Mouse (Mus musculus) liver, postnatal 0 days (tissue): ENCODE data around the gene Mecr. TPM values are rescaled to one million over a fixed set of nuclear protein-coding genes. Genes with fewer than 3 reads are reported as not detected.
A peak's percentile ranks its signal among the peaks of the same experiment; 100 is the strongest.

Experiments
- ATAC-seq: fragments of 200-750 bp; cut with Nextera tagmentation; 2 replicates; pipeline ENCODE4 v1.8.0; 2017; ENCODE audit warnings: mild to moderate bottlenecking, moderate library complexity
- DNase-seq: peaks from one replicate; pipeline ENCODE4 v3.0.0-alpha.2; 2016
- H3K27ac ChIP-seq: fragments of 300-500 bp; sonication (generic); 2 replicates; pipeline ENCODE4 v1.5.1; 2014; ENCODE audit warnings: antibody characterized with exemption, moderate library complexity, mild to moderate bottlenecking, low read depth
- H3K27me3 ChIP-seq: fragments of 300-500 bp; sonication (generic); 2 replicates; pipeline ENCODE4 v1.6.1; 2014; ENCODE audit warnings: low read length, control low read depth, mixed read lengths; ENCODE audit not compliant: insufficient read depth
- H3K36me3 ChIP-seq: fragments of 300-500 bp; sonication (generic); replicated peaks from 2 replicates; pipeline ENCODE4 v1.6.1; 2014; ENCODE audit warnings: mild to moderate bottlenecking, control low read depth, low read length, moderate library complexity, mixed read lengths; ENCODE audit not compliant: insufficient read depth
- H3K4me1 ChIP-seq: fragments of 300-500 bp; sonication (generic); 2 replicates; pipeline ENCODE4 v1.6.1; 2014; ENCODE audit warnings: antibody characterized with exemption, mild to moderate bottlenecking, control low read depth; ENCODE audit not compliant: insufficient read depth
- H3K4me2 ChIP-seq: fragments of 300-500 bp; sonication (generic); 2 replicates; pipeline ENCODE4 v1.6.1; 2014; ENCODE audit warnings: low read depth, mild to moderate bottlenecking, low read length, moderate library complexity, mixed read lengths
- H3K4me3 ChIP-seq: fragments of 300-500 bp; sonication (generic); 2 replicates; pipeline ENCODE4 v1.5.1; 2014; ENCODE audit warnings: low read depth, low read length
- H3K9ac ChIP-seq: fragments of 300-500 bp; sonication (generic); replicated peaks from 2 replicates; pipeline ENCODE4 v1.6.1; 2014; ENCODE audit warnings: mild to moderate bottlenecking, moderate library complexity
- H3K9me3 ChIP-seq: fragments of 300-500 bp; sonication (generic); 2 replicates; pipeline ENCODE4 v1.6.1; 2016; ENCODE audit warnings: mild to moderate bottlenecking, control low read depth, low read length, mixed read lengths
- CTCF ChIP-seq: sonication (generic); IDR thresholded peaks from 2 replicates; pipeline ENCODE4 v1.5.1; 2016; ENCODE audit warnings: antibody characterized with exemption, low read depth
- EP300 ChIP-seq: IDR thresholded peaks from 2 replicates; pipeline ENCODE4 v1.6.1; 2016; ENCODE audit warnings: antibody characterized with exemption, low read depth, mild to moderate bottlenecking
- WGBS: fragments of 180-500 bp; shearing (Covaris S2); extraction: QIAGEN DNeasy Blood & Tissue Kit; methylation state at CpG from one replicate; pipeline ENCODE4 v1.1.7; 2014; ENCODE audit not compliant: insufficient replicate concordance; 5-methylcytosine and 5-hydroxymethylcytosine counted together
- polyA plus RNA-seq: library from polyadenylated mRNA; unstranded; fragments of >200 nt; fragmentation: Nextera tagmentation; extraction: Ambion mirVana; gene quantifications from 2 replicates; pipeline ENCODE4 v1.2.1, GENCODE M21; 2015

The Mecr gene
- polyA plus RNA-seq, 1 experiment from 2014 or later: 30.0 TPM

DNA sequence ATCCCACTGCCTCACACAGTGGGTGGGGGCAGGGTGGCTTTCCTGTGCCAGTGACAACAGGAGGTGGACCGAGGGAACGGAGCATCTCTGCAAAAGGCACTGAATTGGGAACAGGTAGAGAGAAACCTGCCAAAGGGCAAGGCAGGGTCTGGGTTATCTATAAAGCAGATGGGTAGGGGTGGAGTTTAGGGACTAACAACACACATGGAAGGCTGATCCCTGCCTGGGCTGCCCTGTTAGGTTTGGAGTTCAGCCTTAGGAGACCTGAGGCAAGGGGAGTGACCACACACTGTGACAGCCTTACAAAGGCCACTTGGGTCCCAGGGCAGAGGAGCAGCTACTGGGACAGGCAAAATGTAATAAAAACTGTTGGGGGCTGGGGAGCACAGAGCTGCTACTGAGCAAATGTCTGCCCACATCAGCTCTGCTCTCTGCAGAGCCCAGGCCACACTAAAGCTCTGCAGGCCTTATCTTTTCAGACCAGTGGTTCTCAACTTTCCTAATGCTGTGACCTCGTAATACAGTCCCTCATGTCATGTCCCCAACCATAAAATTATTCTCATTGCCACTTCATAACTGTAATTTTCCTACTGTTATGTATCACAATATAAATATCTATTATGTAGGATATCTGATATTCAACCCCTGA, 10.4 kb upstream of the Mecr start:
- Histone ChIP-seq H3K27ac (0 out of 2 replicates have a peak overlapping the region, but pooled peaks have one; percentile 23), H3K4me3 (no peak overlapping the region), H3K4me2 (peak overlapping the region; percentile 36; the same call in 1 of the 2 replicates), H3K9ac (no peak overlapping the region), H3K36me3 (no peaks in the 10 kb centered on the region), H3K4me1 (peaks cover 22% of the 10 kb centered on the region), H3K9me3 (no peaks in the 10 kb centered on the region), H3K27me3 (peaks cover 31% of the 10 kb centered on the region)
- 50% methylated on average over 3 of the region's 3 CpGs for WGBS
- TF ChIP-seq EP300 (0 out of 2 replicates have a peak, but pooled peaks have one; percentile 5), CTCF (no peak)
- DNase-seq: no peak
- ATAC-seq: peak; percentile 58

DNA sequence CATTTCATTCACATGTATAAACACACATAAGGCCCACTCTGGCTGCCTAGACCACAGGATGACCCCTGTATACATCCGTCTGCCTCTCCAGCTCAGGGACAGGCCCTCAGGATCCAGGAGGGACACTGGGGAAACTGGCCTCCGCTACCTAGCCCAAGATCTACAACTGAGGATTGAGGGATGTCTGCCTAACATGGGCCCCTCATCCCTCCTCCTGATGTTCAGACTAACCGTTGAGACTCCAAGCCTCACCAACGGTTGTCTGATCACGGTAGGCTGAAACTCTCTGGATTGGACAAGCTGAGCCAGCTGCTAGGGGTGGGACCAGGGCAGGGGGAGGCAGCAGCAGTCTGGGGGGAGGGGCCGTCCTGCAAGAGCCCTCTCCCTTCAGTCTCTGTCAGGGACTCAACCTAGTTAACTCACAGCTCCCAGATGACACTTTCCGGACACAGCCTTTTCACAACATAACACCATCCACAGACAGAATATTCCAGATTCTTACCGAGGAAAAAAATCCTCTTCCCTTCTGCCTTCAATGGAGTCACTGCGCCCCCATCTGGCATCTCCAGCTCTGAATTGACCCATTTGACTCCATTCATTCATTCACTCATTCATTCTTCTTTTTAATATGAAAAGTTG, 9.2 kb upstream of the Mecr start:
- H3K4me3 ChIP-seq: no peak overlapping the region
- no peak overlapping the region for H3K27ac ChIP-seq
- no peaks in the 10 kb centered on the region for H3K9me3 ChIP-seq
- no peak for DNase-seq
- 30% methylated on average over 9 of the region's 9 CpGs for WGBS
- no peak overlapping the region for H3K4me2 ChIP-seq
- H3K36me3 ChIP-seq: no peaks in the 10 kb centered on the region
- peaks cover 27% of the 10 kb centered on the region for H3K4me1 ChIP-seq
- TF ChIP-seq EP300 (no peak), CTCF (peak; percentile 45)
- H3K27me3 ChIP-seq: peaks cover 42% of the 10 kb centered on the region
- ATAC-seq: no peak
- H3K9ac ChIP-seq: no peak overlapping the region

DNA sequence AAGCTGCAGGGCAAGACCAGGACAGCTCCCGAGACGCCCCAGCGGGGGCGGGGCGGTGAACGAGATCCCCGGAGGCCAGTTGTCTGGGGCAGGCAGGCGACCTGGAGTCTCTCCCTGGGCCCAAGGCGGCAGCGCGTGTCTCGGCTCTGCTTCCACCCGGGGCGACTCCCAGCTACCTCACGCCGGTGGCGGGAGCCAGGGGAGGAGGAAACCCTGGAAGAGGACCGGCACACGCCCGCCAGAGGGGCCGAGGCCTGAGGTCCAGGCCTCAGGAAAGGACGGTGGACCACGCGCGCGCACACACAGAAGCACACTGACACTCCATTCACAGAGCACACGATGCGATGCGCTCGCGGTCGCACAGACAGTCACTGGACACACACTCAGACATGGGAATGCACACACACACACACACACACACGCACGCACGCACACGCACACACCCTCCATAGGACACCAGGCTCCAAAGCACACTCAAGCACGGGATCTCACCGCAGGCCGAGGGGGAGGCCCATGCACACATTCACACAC, 6.9 kb upstream of the Mecr start:
- Histone ChIP-seq H3K4me1 (peaks cover 25% of the 10 kb centered on the region), H3K27ac (no peak overlapping the region), H3K9ac (peak overlapping the region; percentile 68), H3K9me3 (no peaks in the 10 kb centered on the region), H3K4me2 (peak overlapping the region; percentile 98), H3K36me3 (no peaks in the 10 kb centered on the region), H3K27me3 (peaks cover 49% of the 10 kb centered on the region), H3K4me3 (peak overlapping the region; percentile 72)
- DNase-seq (peak; percentile 50), ATAC-seq (no peak)
- TF ChIP-seq EP300 (no peak), CTCF (no peak)
- 1% methylated on average over 33 of the region's 39 CpGs for WGBS

DNA sequence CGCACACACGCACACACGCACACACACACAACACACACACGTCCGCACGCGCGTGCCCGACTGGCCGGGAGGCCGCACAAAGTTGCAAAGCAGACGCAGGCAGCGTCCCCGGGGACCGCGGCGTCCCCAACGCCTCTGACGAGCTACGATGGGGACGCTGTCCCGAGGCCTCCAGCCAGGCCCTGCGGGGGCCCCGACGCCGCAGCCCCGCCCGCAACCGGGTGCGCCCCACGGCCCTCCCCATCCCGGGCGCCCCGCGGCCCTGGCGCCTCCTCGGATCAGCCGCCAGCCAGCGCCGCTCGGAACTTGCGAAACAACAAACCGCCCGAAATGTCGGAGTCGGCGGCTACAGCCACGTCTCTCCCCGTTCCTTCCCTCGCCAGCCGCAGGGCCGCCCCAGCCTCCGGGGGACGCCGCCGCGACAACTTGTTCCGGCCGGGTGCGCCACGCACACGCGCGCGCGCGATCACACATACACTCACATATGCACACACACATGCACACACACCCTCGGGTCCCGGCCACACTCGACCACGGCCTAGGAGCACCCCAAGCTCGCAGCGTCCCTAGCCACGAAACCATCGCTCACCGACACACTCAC, 6.3 kb upstream of the Mecr start:
- ATAC-seq (peak; percentile 20; the same call in 1 of the 2 replicates), DNase-seq (peak; percentile 61)
- Histone ChIP-seq H3K4me1 (peaks cover 25% of the 10 kb centered on the region), H3K36me3 (no peaks in the 10 kb centered on the region), H3K9me3 (no peaks in the 10 kb centered on the region), H3K27me3 (peaks cover 49% of the 10 kb centered on the region), H3K4me2 (peak overlapping the region; percentile 98), H3K27ac (no peak overlapping the region), H3K9ac (peak overlapping the region; percentile 68), H3K4me3 (peak overlapping the region; percentile 72)
- WGBS: under 1% methylated on average over 61 of the region's 76 CpGs
- TF ChIP-seq CTCF (no peak), EP300 (no peak)

DNA sequence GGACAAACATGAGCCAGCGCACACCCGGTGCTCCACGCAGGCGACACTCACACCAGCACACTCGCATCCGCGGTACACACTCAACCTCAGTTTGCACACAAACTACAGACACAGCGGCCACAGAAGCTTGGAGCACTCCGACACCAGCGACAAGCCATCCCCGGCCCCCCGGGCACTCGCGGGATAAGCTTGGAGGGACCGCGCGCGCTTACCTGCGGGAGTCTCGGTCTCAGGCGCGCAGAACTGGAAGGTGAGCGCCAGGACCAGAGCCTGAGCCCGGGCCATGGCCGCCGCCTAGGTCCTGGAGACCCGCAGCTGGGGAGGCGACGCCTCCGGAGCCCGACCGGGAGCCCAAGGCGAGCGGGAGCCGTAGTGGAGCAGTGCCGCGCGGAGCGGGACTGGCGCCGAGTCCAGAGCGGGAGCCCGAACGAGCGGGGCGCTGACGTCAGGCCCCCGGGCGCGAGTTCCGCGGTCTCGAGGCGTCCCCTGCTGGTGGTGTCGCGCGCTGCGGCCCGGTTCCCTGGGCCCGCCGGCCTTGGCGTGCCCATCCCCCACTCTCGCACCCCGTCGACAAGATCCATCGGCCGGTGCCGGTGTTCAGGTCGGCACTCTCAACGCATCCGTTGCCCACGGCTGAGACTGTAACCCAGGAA, 5.3 kb upstream of the Mecr start, which contains the start of gene Ptpru:
Ptpru (minus strand) TSS at position 417 of the 653 bp plus-strand sequence.
- ATAC-seq (peak; percentile 82), DNase-seq (peak; percentile 92)
- Histone ChIP-seq H3K36me3 (no peaks in the 10 kb centered on the region), H3K4me3 (peak within 1 kb of the TSS; percentile 72), H3K4me2 (peak within 1 kb of the TSS; percentile 98), H3K27ac (no peak within 1 kb of the TSS), H3K9me3 (no peaks in the 10 kb centered on the region), H3K9ac (peak within 1 kb of the TSS; percentile 68), H3K27me3 (peaks cover 49% of the 10 kb centered on the region), H3K4me1 (peaks cover 21% of the 10 kb centered on the region)
- TF ChIP-seq EP300: no peak
- TF ChIP-seq CTCF: peak; percentile 98
- WGBS: under 1% methylated on average over 61 of the region's 72 CpGs
